Mouse (Mus musculus): ENCODE data around the gene Sik3. TPM values are rescaled to one million over a fixed set of nuclear protein-coding genes. Genes with fewer than 3 reads are reported as not detected.

Sik3 gene
- polyA plus RNA-seq, 1 experiment from 2014 or later = 13.4 TPM

DNA sequence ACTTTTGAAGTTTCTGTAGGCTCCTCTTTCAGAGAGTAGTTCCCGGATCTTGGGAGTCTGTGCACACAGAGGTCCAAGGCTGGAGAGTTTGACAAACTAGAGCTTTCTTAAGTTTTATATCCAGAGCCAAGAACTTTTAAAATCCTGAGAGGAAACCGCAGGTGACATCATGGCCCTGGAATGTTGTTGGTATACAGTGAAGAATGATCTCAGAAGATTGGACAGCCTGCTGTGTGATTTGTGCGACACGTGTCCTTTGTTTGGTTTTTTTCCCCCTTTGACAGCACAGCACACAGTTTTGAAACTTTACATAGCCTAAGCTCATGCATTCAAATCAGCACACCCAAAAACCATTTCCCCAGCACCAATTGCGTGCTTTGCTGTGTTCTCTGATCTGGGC is 99.6 kb downstream of the Sik3 start:
- peak; percentile 83 for DNase-seq (ENCODE audit: low spot score)
- Histone ChIP-seq H3K27me3 (replicated peaks; ENCODE audit: control insufficient read depth, insufficient read depth, low read length) (no peaks in the 10 kb centered on the region), H3K36me3 (ENCODE audit: control insufficient read depth, insufficient read depth, low read length) (no peaks in the 10 kb centered on the region), H3K4me1 (ENCODE audit: control insufficient read depth, insufficient read depth, low read length) (peaks cover 31% of the 10 kb centered on the region), H3K9ac (ENCODE audit: low read depth, low read length) (no peak overlapping the region), H3K4me3 (ENCODE audit: low read depth, low read length) (no peak overlapping the region), H3K4me2 (ENCODE audit: low read depth, low read length) (no peak overlapping the region), H3K27ac (replicated peaks; ENCODE audit: low read depth, low read length) (peak overlapping the region; percentile 67), H3K9me3 (ENCODE audit: control insufficient read depth, low read length) (no peaks in the 10 kb centered on the region)
- 34% methylated on average over 5 of the region's 5 CpGs for WGBS
- peak; percentile 68 for ATAC-seq (ENCODE audit: low read depth)

DNA sequence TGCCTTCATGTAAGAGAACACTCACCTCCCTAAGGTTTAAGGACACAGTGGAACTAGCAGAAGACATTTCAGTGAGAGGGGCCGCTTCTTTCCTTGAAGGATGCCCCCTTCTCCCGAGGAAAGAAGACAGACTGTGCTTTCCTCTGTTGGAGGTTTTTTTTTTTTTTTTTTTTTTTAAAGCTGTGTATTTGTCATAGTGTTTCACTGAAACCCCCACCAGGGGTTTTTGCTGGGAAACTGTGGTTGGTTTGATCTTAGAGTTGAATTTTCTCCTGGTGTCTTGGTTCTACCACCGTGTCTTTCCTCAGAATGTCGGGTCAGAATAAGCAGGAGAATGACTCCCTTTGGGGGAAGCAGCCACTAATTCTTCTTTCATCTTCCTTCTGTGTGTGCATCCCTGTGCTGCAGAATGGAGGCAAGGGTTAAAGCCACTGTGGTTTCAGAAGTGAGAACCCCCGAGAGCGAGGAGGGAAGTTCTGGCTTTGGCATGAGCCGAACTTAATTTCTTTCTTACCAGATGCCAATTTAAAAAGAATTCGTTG is 106.3 kb downstream of the Sik3 start:
- Histone ChIP-seq H3K9me3 (ENCODE audit: control insufficient read depth, low read length) (peaks cover 6% of the 10 kb centered on the region; the same call in 1 of the 2 replicates), H3K4me1 (ENCODE audit: control insufficient read depth, insufficient read depth, low read length) (peaks cover 14% of the 10 kb centered on the region), H3K9ac (ENCODE audit: low read depth, low read length) (no peak overlapping the region), H3K4me2 (ENCODE audit: low read depth, low read length) (no peak overlapping the region), H3K36me3 (ENCODE audit: control insufficient read depth, insufficient read depth, low read length) (peaks cover 2% of the 10 kb centered on the region; the same call in 1 of the 2 replicates), H3K4me3 (ENCODE audit: low read depth, low read length) (no peak overlapping the region), H3K27me3 (replicated peaks; ENCODE audit: control insufficient read depth, insufficient read depth, low read length) (no peaks in the 10 kb centered on the region), H3K27ac (replicated peaks; ENCODE audit: low read depth, low read length) (peak overlapping the region; percentile 70; the same call in 1 of the 2 replicates)
- DNase-seq (ENCODE audit: low spot score) = peak; percentile 34
- 58% methylated on average over 8 of the region's 8 CpGs for WGBS
- ATAC-seq (ENCODE audit: low read depth) = no peak

DNA sequence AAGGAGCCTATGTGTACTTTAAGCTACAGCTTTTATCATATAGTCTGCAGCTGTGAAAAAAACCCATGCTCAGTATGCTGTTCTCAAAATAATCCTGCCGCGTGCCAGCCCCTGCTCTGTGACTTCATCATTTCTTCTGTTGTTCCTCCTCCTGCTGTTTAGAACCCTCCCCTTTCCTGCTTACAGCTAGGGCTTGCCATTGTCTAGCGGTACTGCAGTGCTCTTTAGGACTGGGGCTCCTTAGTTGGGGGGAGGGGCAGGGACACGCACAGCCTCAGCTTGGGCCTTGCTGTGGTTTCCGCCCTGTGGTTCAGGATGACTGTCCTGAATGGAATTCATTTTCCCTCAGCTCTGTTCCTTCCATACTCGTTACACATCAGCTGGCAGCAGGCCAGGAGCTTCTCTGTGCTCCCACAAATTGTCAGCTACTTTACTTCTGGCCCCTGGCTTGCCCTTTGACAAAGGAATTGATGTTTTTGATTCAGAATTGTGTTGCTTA is 107.4 kb downstream of the Sik3 start:
- DNase-seq (ENCODE audit: low spot score) = peak; percentile 96
- peak; percentile 96 for ATAC-seq (ENCODE audit: low read depth)
- H3K9ac ChIP-seq (ENCODE audit: low read depth, low read length) = no peak overlapping the region
- peak overlapping the region; percentile 70 for H3K27ac ChIP-seq (replicated peaks; ENCODE audit: low read depth, low read length)
- peaks cover 6% of the 10 kb centered on the region; the same call in 1 of the 2 replicates for H3K9me3 ChIP-seq (ENCODE audit: control insufficient read depth, low read length)
- H3K36me3 ChIP-seq (ENCODE audit: control insufficient read depth, insufficient read depth, low read length) = peaks cover 8% of the 10 kb centered on the region; the same call in 1 of the 2 replicates
- WGBS = 4% methylated on average over 6 of the region's 6 CpGs
- no peaks in the 10 kb centered on the region for H3K27me3 ChIP-seq (replicated peaks; ENCODE audit: control insufficient read depth, insufficient read depth, low read length)
- no peak overlapping the region for H3K4me2 ChIP-seq (ENCODE audit: low read depth, low read length)
- no peak overlapping the region for H3K4me3 ChIP-seq (ENCODE audit: low read depth, low read length)
- H3K4me1 ChIP-seq (ENCODE audit: control insufficient read depth, insufficient read depth, low read length) = peaks cover 14% of the 10 kb centered on the region

DNA sequence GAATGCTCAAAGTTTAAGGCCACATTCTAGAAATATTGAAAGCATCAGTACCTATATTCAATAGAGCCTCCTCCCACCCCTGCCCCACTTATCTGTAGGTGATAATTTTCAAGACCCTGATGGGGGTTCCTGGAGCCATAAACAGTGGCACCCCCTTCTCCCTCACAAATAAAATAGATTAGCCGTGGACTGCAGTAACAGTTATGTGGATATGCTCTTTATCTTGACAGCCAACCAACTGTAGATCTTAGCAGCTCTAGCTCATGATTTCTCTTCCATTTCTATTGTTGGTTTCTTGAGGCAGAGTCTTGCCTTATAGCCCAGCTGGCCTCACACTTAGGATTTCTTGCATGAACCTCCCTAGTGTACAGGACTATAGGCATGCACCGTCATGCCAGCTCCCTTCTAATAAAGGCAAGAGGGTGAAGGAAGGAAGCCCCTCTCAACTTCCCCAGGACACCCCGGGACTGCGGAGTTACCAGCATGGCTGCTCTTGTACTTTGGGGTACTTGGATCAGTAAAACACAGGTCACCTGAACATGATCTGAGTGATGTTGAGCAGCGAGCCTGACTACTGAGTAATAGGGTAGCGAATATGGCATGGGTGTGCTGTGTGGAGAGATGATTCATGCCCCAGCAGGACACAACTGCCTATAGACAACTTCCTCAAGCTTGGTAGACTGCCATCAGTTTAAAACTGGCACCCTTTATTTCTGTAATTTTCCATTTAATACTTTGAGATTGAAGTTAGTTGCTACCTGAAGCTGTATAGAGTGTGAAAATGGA is 108.0 kb downstream of the Sik3 start:
- Histone ChIP-seq H3K36me3 (ENCODE audit: control insufficient read depth, insufficient read depth, low read length) (peaks cover 10% of the 10 kb centered on the region; the same call in 1 of the 2 replicates), H3K27me3 (replicated peaks; ENCODE audit: control insufficient read depth, insufficient read depth, low read length) (no peaks in the 10 kb centered on the region), H3K4me2 (ENCODE audit: low read depth, low read length) (no peak overlapping the region), H3K4me1 (ENCODE audit: control insufficient read depth, insufficient read depth, low read length) (peaks cover 14% of the 10 kb centered on the region), H3K9ac (ENCODE audit: low read depth, low read length) (no peak overlapping the region), H3K27ac (replicated peaks; ENCODE audit: low read depth, low read length) (peak overlapping the region; percentile 70), H3K4me3 (ENCODE audit: low read depth, low read length) (no peak overlapping the region), H3K9me3 (ENCODE audit: control insufficient read depth, low read length) (peaks cover 6% of the 10 kb centered on the region; the same call in 1 of the 2 replicates)
- ATAC-seq (ENCODE audit: low read depth) = no peak
- no peak for DNase-seq (ENCODE audit: low spot score)
- 80% methylated on average over 6 of the region's 6 CpGs for WGBS

DNA sequence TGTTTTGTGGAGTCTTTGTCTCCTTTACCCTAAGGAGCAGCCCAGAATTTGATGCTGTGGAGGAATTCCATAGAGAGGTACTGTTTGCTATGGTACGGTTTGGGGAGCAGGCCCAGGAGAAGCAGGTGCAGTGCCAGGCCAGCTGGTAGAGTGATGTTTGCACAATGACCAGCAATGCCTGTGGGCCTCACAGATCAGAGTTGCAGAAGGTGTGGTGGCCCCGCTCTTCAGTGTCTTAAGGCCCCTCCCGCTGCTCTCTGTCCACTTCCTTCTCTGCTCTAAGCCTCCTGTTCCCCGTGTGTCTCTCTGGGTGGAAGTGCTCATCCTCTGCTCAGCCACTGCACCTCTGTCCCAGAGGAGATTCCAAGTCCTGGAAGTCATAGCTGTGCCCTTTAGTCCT is 108.9 kb downstream of the Sik3 start:
- H3K27ac ChIP-seq (replicated peaks; ENCODE audit: low read depth, low read length) = no peak overlapping the region
- no peak for DNase-seq (ENCODE audit: low spot score)
- peaks cover 13% of the 10 kb centered on the region; the same call in 1 of the 2 replicates for H3K36me3 ChIP-seq (ENCODE audit: control insufficient read depth, insufficient read depth, low read length)
- no peak overlapping the region for H3K9ac ChIP-seq (ENCODE audit: low read depth, low read length)
- no peaks in the 10 kb centered on the region for H3K27me3 ChIP-seq (replicated peaks; ENCODE audit: control insufficient read depth, insufficient read depth, low read length)
- H3K4me2 ChIP-seq (ENCODE audit: low read depth, low read length) = no peak overlapping the region
- H3K9me3 ChIP-seq (ENCODE audit: control insufficient read depth, low read length) = peaks cover 6% of the 10 kb centered on the region; the same call in 1 of the 2 replicates
- WGBS = 77% methylated on average over 4 of the region's 4 CpGs
- H3K4me1 ChIP-seq (ENCODE audit: control insufficient read depth, insufficient read depth, low read length) = peaks cover 14% of the 10 kb centered on the region
- H3K4me3 ChIP-seq (ENCODE audit: low read depth, low read length) = no peak overlapping the region
- ATAC-seq (ENCODE audit: low read depth) = no peak

DNA sequence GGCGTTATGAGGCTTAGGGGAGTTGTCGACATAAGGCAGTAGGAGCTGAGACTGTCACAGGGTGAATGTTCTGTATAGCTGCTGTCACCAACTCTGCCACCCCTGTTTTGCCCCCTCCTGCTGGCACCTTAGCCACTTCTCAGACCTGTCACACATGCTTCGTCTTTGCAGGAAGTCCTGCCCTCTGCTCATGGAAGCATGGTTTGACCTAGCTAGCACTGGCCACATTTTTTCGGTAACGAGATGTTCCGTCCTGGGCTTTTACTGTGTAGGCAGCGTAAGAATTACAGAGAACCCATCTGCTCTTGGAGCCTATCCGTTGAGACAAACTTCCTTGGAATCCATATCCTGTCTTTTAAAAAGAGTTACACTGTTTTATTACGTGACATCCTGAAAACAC is 110.1 kb downstream of the Sik3 start:
- no peak overlapping the region for H3K27ac ChIP-seq (replicated peaks; ENCODE audit: low read depth, low read length)

DNA sequence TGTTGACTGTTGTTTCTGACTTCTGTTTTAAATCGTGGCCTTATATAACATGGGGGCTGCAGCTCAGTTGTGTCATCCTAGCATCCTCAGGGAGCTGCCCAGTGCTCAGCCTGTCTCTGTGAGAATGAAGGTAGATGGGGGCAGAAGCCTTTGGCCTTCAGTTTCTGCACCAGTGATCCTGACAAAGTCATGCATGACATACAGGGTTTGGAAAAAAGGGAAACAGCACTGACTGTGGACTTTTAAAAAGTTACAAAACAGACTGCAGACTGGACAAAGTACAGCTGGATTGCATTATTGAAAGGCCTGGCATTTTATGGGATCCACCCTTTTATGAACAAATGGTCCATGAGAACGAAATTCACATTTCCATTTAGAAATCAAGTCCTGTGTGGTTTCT is 113.7 kb downstream of the Sik3 start:
- no peaks in the 10 kb centered on the region for H3K27me3 ChIP-seq (replicated peaks; ENCODE audit: control insufficient read depth, insufficient read depth, low read length)
- ATAC-seq (ENCODE audit: low read depth) (no peak), DNase-seq (ENCODE audit: low spot score) (no peak)
- no peaks in the 10 kb centered on the region for H3K9me3 ChIP-seq (ENCODE audit: control insufficient read depth, low read length)
- H3K4me3 ChIP-seq (ENCODE audit: low read depth, low read length) = no peak overlapping the region
- WGBS = 62% methylated on average over 2 of the region's 2 CpGs
- peaks cover 22% of the 10 kb centered on the region; the same call in 1 of the 2 replicates for H3K36me3 ChIP-seq (ENCODE audit: control insufficient read depth, insufficient read depth, low read length)
- H3K27ac ChIP-seq (replicated peaks; ENCODE audit: low read depth, low read length) = peak overlapping the region; percentile 63
- no peak overlapping the region for H3K4me2 ChIP-seq (ENCODE audit: low read depth, low read length)
- H3K4me1 ChIP-seq (ENCODE audit: control insufficient read depth, insufficient read depth, low read length) = peaks cover 4% of the 10 kb centered on the region
- no peak overlapping the region for H3K9ac ChIP-seq (ENCODE audit: low read depth, low read length)

More for the DNA sequence above, 110.1 kb downstream of the Sik3 start:
- Histone ChIP-seq H3K4me2 (ENCODE audit: low read depth, low read length) (no peak overlapping the region), H3K9ac (ENCODE audit: low read depth, low read length) (no peak overlapping the region), H3K4me1 (ENCODE audit: control insufficient read depth, insufficient read depth, low read length) (peaks cover 18% of the 10 kb centered on the region), H3K4me3 (ENCODE audit: low read depth, low read length) (no peak overlapping the region), H3K9me3 (ENCODE audit: control insufficient read depth, low read length) (peaks cover 6% of the 10 kb centered on the region; the same call in 1 of the 2 replicates), H3K36me3 (ENCODE audit: control insufficient read depth, insufficient read depth, low read length) (peaks cover 13% of the 10 kb centered on the region; the same call in 1 of the 2 replicates), H3K27me3 (replicated peaks; ENCODE audit: control insufficient read depth, insufficient read depth, low read length) (no peaks in the 10 kb centered on the region)
- WGBS = 70% methylated on average over 9 of the region's 9 CpGs
- ATAC-seq (ENCODE audit: low read depth) (no peak), DNase-seq (ENCODE audit: low spot score) (no peak)

DNA sequence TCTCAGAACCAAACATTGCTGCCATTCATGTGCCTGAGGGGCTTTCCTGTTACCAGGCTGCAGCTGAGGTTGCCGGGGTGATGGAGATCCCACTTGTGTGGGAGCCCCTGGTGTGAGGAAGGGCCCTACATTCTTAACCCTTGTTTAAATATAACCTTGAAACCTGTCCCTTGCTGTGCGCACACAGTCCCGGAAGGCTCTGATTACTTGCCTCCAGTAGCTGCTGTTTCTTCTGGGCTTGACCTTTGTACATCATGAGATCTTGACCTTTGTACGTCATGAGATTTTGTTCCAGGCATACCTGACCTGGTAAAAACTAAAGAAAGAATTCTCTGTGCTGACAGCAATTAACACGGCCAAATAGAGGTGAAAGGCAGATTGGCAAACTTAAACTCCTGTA is 114.7 kb downstream of the Sik3 start:
- ATAC-seq (ENCODE audit: low read depth) (no peak), DNase-seq (ENCODE audit: low spot score) (no peak)
- Histone ChIP-seq H3K9ac (ENCODE audit: low read depth, low read length) (no peak overlapping the region), H3K4me1 (ENCODE audit: control insufficient read depth, insufficient read depth, low read length) (peaks cover 4% of the 10 kb centered on the region), H3K9me3 (ENCODE audit: control insufficient read depth, low read length) (no peaks in the 10 kb centered on the region), H3K4me2 (ENCODE audit: low read depth, low read length) (no peak overlapping the region), H3K4me3 (ENCODE audit: low read depth, low read length) (no peak overlapping the region), H3K27ac (replicated peaks; ENCODE audit: low read depth, low read length) (no peak overlapping the region), H3K27me3 (replicated peaks; ENCODE audit: control insufficient read depth, insufficient read depth, low read length) (no peaks in the 10 kb centered on the region), H3K36me3 (ENCODE audit: control insufficient read depth, insufficient read depth, low read length) (peaks cover 26% of the 10 kb centered on the region; the same call in 1 of the 2 replicates)
- 37% methylated on average over 5 of the region's 5 CpGs for WGBS

All from embryonic facial prominence, embryonic 14.5 days (tissue).